Mouse (Mus musculus) limb, embryonic 12.5 days (tissue): ENCODE measurements around the gene Tldc2. TPM values are rescaled to one million over a fixed set of nuclear protein-coding genes. Genes with fewer than 3 reads are reported as not detected.

Experiments
- ATAC-seq: fragments of 200-750 bp; cut with Nextera tagmentation; 2 replicates; pipeline ENCODE4 v1.8.0; 2017; ENCODE audit warnings: low read depth, moderate TSS enrichment; ENCODE audit not compliant: insufficient number of reproducible peaks, insufficient read depth, low FRiP score, low TSS enrichment
- H3K27ac ChIP-seq: fragments of 300-500 bp; sonication (generic); 2 replicates; pipeline ENCODE4 v1.5.1; 2016; ENCODE audit warnings: mild to moderate bottlenecking, moderate library complexity
- H3K27me3 ChIP-seq: fragments of 300-500 bp; sonication (generic); 2 replicates; pipeline ENCODE4 v1.6.1; 2016; ENCODE audit warnings: mild to moderate bottlenecking, moderate library complexity
- H3K36me3 ChIP-seq: fragments of 300-500 bp; sonication (generic); 2 replicates; pipeline ENCODE4 v1.6.1; 2016; ENCODE audit warnings: mild to moderate bottlenecking, moderate library complexity
- H3K4me1 ChIP-seq: fragments of 300-500 bp; sonication (generic); replicated peaks from 2 replicates; pipeline ENCODE4 v1.6.1; 2016
- H3K4me2 ChIP-seq: fragments of 300-500 bp; sonication (generic); 2 replicates; pipeline ENCODE4 v1.6.1; 2016; ENCODE audit warnings: mild to moderate bottlenecking, moderate library complexity
- H3K4me3 ChIP-seq: fragments of 300-500 bp; sonication (generic); replicated peaks from 2 replicates; pipeline ENCODE4 v1.5.1; 2016; ENCODE audit warnings: mild to moderate bottlenecking
- H3K9ac ChIP-seq: fragments of 300-500 bp; sonication (generic); replicated peaks from 2 replicates; pipeline ENCODE4 v1.6.1; 2016; ENCODE audit warnings: mild to moderate bottlenecking, moderate library complexity
- H3K9me3 ChIP-seq: fragments of 300-500 bp; sonication (generic); 2 replicates; pipeline ENCODE4 v1.6.1; 2016; ENCODE audit warnings: mild to moderate bottlenecking, moderate library complexity
- WGBS: fragments of 180-500 bp; shearing (Covaris S2); methylation state at CpG from one replicate; pipeline ENCODE4 v1.1.7; 2016; 5-methylcytosine and 5-hydroxymethylcytosine counted together
- polyA plus RNA-seq: library from polyadenylated mRNA; unstranded; fragments of >200 nt; fragmentation: Nextera tagmentation; extraction: Ambion mirVana; gene quantifications from 2 replicates; pipeline ENCODE4 v1.2.1, GENCODE M21; 2016

Tldc2 gene
- polyA plus RNA-seq, 1 experiment from 2014 or later, result not detected

GRCm38 (mm10) chr2:157071556-157071955 lies 15.3 kb upstream of the Tldc2 start:
- no peak overlapping the region for H3K4me3 ChIP-seq
- 0 out of 2 replicates have a peak overlapping the region, but pooled peaks have one; percentile 8 for H3K27ac ChIP-seq
- H3K27me3 ChIP-seq, result no peaks in the 10 kb centered on the region
- H3K4me1 ChIP-seq, result peaks cover 89% of the 10 kb centered on the region
- no peak overlapping the region for H3K4me2 ChIP-seq
- no peak overlapping the region for H3K9ac ChIP-seq
- H3K9me3 ChIP-seq, result no peaks in the 10 kb centered on the region
- 65% methylated on average over 2 of the region's 2 CpGs for WGBS
- 0 out of 2 replicates have a peak, but pooled peaks have one; percentile 20 for ATAC-seq
- peaks cover 30% of the 10 kb centered on the region for H3K36me3 ChIP-seq

- ATAC-seq, result no peak
- Histone ChIP-seq H3K9ac (no peak overlapping the region), H3K4me2 (no peak overlapping the region), H3K4me3 (no peak overlapping the region), H3K27me3 (no peaks in the 10 kb centered on the region), H3K27ac (no peak overlapping the region; the same call in 1 of the 2 replicates), H3K4me1 (peaks cover 90% of the 10 kb centered on the region), H3K9me3 (no peaks in the 10 kb centered on the region), H3K36me3 (peaks cover 30% of the 10 kb centered on the region)
- WGBS, result 67% methylated on average over 9 of the region's 9 CpGs
These were observed 14.4 kb upstream of the Tldc2 start for GRCm38 (mm10) chr2:157072316-157072990.

GRCm38 (mm10) chr2:157073378-157074052 lies 13.3 kb upstream of the Tldc2 start:
- no peak overlapping the region for H3K4me3 ChIP-seq
- peak overlapping the region; percentile 12; the same call in 1 of the 2 replicates for H3K27ac ChIP-seq
- peaks cover 26% of the 10 kb centered on the region for H3K36me3 ChIP-seq
- no peaks in the 10 kb centered on the region for H3K27me3 ChIP-seq
- no peaks in the 10 kb centered on the region for H3K9me3 ChIP-seq
- H3K9ac ChIP-seq, result no peak overlapping the region
- H3K4me1 ChIP-seq, result peaks cover 90% of the 10 kb centered on the region
- no peak for ATAC-seq
- peak overlapping the region; percentile 76; the same call in 1 of the 2 replicates for H3K4me2 ChIP-seq
- 81% methylated on average over 9 of the region's 9 CpGs for WGBS

- no peaks in the 10 kb centered on the region for H3K9me3 ChIP-seq
- no peak for ATAC-seq
- H3K4me2 ChIP-seq, result peak overlapping the region; percentile 76
- H3K27ac ChIP-seq, result 0 out of 2 replicates have a peak overlapping the region, but pooled peaks have one; percentile 29
- H3K36me3 ChIP-seq, result peaks cover 26% of the 10 kb centered on the region
- 0 out of 2 replicates have a peak overlapping the region, but pooled peaks have one; percentile 9 for H3K9ac ChIP-seq
- no peak overlapping the region for H3K4me3 ChIP-seq
- no peaks in the 10 kb centered on the region for H3K27me3 ChIP-seq
- H3K4me1 ChIP-seq, result peaks cover 83% of the 10 kb centered on the region
- 83% methylated on average over 9 of the region's 9 CpGs for WGBS
These were observed 12.6 kb upstream of the Tldc2 start for GRCm38 (mm10) chr2:157074186-157074724.

GRCm38 (mm10) chr2:157074772-157075171 lies 12.1 kb upstream of the Tldc2 start:
- H3K27me3 ChIP-seq, result no peaks in the 10 kb centered on the region
- WGBS, result 87% methylated on average over 5 of the region's 5 CpGs
- no peak for ATAC-seq
- no peak overlapping the region for H3K27ac ChIP-seq
- no peak overlapping the region for H3K4me3 ChIP-seq
- peak overlapping the region; percentile 76; the same call in 1 of the 2 replicates for H3K4me2 ChIP-seq
- peaks cover 80% of the 10 kb centered on the region for H3K4me1 ChIP-seq
- 0 out of 2 replicates have a peak overlapping the region, but pooled peaks have one; percentile 9 for H3K9ac ChIP-seq
- H3K9me3 ChIP-seq, result no peaks in the 10 kb centered on the region
- H3K36me3 ChIP-seq, result peaks cover 26% of the 10 kb centered on the region

DNA sequence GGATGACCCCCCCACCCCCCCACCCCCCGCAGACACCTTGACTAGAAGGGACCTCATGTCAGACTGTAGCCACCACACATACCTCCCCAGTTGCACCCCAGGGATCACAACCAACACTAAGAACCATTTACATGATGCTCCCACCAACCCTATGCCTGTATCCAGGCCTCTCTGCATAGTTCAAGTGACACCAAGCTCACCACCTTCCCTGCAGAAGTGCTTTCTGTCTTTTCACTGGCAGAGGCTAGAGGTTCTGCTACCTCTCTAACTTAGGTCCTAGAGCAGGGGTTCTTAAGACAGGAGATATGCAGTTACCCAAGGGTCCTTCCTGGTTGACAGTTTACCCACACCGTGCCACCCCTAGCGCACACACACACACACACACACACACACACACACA lies 11.6 kb upstream of the Tldc2 start:
- 87% methylated on average over 3 of the region's 3 CpGs for WGBS
- Histone ChIP-seq H3K27ac (no peak overlapping the region), H3K27me3 (no peaks in the 10 kb centered on the region), H3K9me3 (no peaks in the 10 kb centered on the region), H3K4me3 (0 out of 2 replicates have a peak overlapping the region, but pooled peaks have one; percentile 99), H3K9ac (peak overlapping the region; percentile 48; the same call in 1 of the 2 replicates), H3K4me2 (peak overlapping the region; percentile 76), H3K4me1 (peaks cover 80% of the 10 kb centered on the region), H3K36me3 (peaks cover 26% of the 10 kb centered on the region)
- no peak for ATAC-seq

DNA sequence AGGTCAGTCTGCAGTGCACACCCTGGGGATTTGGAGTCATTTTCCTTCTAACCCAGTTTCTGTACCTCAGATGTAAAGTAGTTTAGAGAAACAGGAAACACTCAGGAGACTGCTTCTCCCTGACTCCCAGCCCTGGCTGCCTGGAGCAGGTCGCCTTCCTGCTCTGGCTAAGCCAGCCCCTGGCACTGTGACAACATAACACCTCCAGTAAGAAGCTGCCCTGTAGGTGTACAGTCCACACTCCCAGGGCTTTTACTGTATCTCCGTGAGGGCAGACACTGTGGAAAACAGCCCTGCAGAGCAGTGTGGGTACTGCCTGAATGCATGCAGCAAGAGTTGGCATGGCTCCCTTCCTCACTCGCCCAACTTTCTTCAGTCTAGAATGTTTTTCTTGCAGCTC lies 11.2 kb upstream of the Tldc2 start:
- 59% methylated on average over 3 of the region's 3 CpGs for WGBS
- Histone ChIP-seq H3K36me3 (peaks cover 22% of the 10 kb centered on the region), H3K27me3 (no peaks in the 10 kb centered on the region), H3K4me2 (peak overlapping the region; percentile 76), H3K27ac (peak overlapping the region; percentile 69), H3K9ac (peak overlapping the region; percentile 48; the same call in 1 of the 2 replicates), H3K4me1 (peaks cover 76% of the 10 kb centered on the region), H3K4me3 (peak overlapping the region; percentile 99), H3K9me3 (no peaks in the 10 kb centered on the region)
- ATAC-seq, result no peak

DNA sequence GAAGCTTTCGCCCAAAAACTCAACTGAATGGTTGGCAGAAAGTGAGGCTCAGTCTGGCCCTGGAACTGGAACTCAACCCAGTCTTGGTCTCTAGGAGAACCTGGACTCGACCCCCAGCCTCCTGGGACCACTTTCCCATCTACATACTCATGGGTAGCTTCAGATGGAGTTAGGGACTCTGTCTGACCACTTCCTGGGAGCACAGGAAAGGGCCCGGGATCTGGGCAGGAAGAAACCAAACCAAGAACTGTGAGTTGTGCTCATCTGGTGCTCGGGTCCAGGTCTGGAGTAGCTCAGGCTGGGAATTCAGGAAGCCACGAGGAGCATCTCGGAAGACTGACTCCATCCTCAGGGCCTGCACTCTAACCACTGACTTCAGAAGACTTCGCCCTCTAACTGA lies 10.3 kb upstream of the Tldc2 start:
- no peaks in the 10 kb centered on the region for H3K27me3 ChIP-seq
- H3K36me3 ChIP-seq, result peaks cover 21% of the 10 kb centered on the region
- 82% methylated on average over 7 of the region's 7 CpGs for WGBS
- peak overlapping the region; percentile 99 for H3K4me3 ChIP-seq
- 0 out of 2 replicates have a peak overlapping the region, but pooled peaks have one; percentile 23 for H3K9ac ChIP-seq
- no peak for ATAC-seq
- no peak overlapping the region for H3K27ac ChIP-seq
- H3K4me1 ChIP-seq, result peaks cover 67% of the 10 kb centered on the region
- no peaks in the 10 kb centered on the region for H3K9me3 ChIP-seq
- H3K4me2 ChIP-seq, result peak overlapping the region; percentile 76

GRCm38 (mm10) chr2:157077160-157077559 lies 9.7 kb upstream of the Tldc2 start:
- no peak for ATAC-seq
- peaks cover 19% of the 10 kb centered on the region for H3K36me3 ChIP-seq
- peak overlapping the region; percentile 99 for H3K9ac ChIP-seq
- peak overlapping the region; percentile 76 for H3K4me2 ChIP-seq
- peaks cover 61% of the 10 kb centered on the region for H3K4me1 ChIP-seq
- H3K9me3 ChIP-seq, result no peaks in the 10 kb centered on the region
- no peak overlapping the region for H3K27ac ChIP-seq
- no peaks in the 10 kb centered on the region for H3K27me3 ChIP-seq
- H3K4me3 ChIP-seq, result peak overlapping the region; percentile 99
- WGBS, result 51% methylated on average over 5 of the region's 5 CpGs

DNA sequence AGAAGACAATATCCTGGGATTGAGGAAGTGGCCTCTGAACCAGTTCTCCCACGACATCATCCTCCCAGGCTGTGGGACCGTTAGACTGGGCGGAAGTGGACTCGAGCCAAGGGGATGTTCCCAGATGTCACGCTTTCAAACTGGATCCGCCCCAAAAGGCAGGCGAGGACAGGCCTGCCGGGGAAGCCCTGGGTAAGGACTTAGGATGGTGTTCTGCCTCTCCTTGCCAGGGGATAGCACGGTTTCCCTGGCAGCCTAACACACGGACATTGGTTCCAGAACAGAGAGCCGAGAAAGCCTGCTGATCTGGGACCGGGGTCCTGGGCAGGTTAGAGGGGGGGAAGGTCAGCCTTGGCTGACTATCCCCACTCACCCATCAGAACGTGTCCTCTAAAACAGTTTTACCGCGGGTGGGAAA lies 9.2 kb upstream of the Tldc2 start:
- Histone ChIP-seq H3K27ac (peak overlapping the region; percentile 99; the same call in 1 of the 2 replicates), H3K9me3 (no peaks in the 10 kb centered on the region), H3K4me3 (peak overlapping the region; percentile 99), H3K27me3 (no peaks in the 10 kb centered on the region), H3K4me1 (peaks cover 56% of the 10 kb centered on the region), H3K36me3 (peaks cover 14% of the 10 kb centered on the region), H3K4me2 (peak overlapping the region; percentile 76), H3K9ac (peak overlapping the region; percentile 99)
- WGBS, result under 1% methylated on average over 15 of the region's 15 CpGs
- ATAC-seq, result no peak
